Mouse (Mus musculus) myocyte (in vitro differentiated cells): Measurements from ENCODE around the gene Sstr2.

Source experiments
- POLR2A ChIP-seq: IDR thresholded peaks from one replicate; pipeline ENCODE4 v1.6.1; 2011; ENCODE audit warnings: low read depth, mild to moderate bottlenecking, control low read depth, moderate library complexity; ENCODE audit not compliant: insufficient read length
- SRF ChIP-seq: IDR thresholded peaks from one replicate; pipeline ENCODE4 v1.6.1; 2011; ENCODE audit warnings: low read depth; ENCODE audit not compliant: control insufficient read depth, insufficient read length
- TCF12 ChIP-seq: IDR thresholded peaks from one replicate; pipeline ENCODE4 v1.6.1; 2011; ENCODE audit warnings: mild to moderate bottlenecking, control low read depth; ENCODE audit not compliant: poor library complexity, insufficient read depth, severe bottlenecking
- USF1 ChIP-seq: IDR thresholded peaks from one replicate; pipeline ENCODE4 v1.6.1; 2011; ENCODE audit warnings: low read depth, mild to moderate bottlenecking, control low read depth, moderate library complexity

GRCm38 (mm10) chr11:113618303-113618671 lies 855 bp upstream of the Sstr2 start:
- no peak for TF ChIP-seq USF1
- no peak for TF ChIP-seq POLR2A
- TF ChIP-seq TCF12 = no peak
- no peak for TF ChIP-seq SRF
